Mouse (Mus musculus): ENCODE measurements around the gene Ckb. TPM values are rescaled to one million over a fixed set of nuclear protein-coding genes. Genes with fewer than 3 reads are reported as not detected.

The Ckb gene
- polyA plus RNA-seq, 1 experiment, result 13.2 TPM

GRCm38 (mm10) chr12:111682003-111682402, 9.9 kb upstream of the Ckb start:
- Histone ChIP-seq H3K4me1 (ENCODE audit: control insufficient read depth, insufficient read depth, low read length) (peaks cover 15% of the 10 kb centered on the region), H3K27ac (ENCODE audit: control insufficient read depth, insufficient read depth, low read depth, low read length) (no peak overlapping the region), H3K4me3 (ENCODE audit: control insufficient read depth, low read depth, low read length) (no peak overlapping the region), H3K27me3 (ENCODE audit: control insufficient read depth, insufficient read depth, low read length) (no peaks in the 10 kb centered on the region), H3K36me3 (ENCODE audit: control insufficient read depth, insufficient read depth, low read length) (no peaks in the 10 kb centered on the region)
- TF ChIP-seq POLR2A (IDR thresholded peaks at IDR 0.05; ENCODE audit: control insufficient read depth, low read depth, low read length), result no peak
- TF ChIP-seq CTCF (IDR thresholded peaks at IDR 0.05; ENCODE audit: control insufficient read depth, insufficient read depth, insufficient replicate concordance, low read depth, low read length), result no peak

- TF ChIP-seq POLR2A (IDR thresholded peaks at IDR 0.05; ENCODE audit: control insufficient read depth, low read depth, low read length) (no peak), CTCF (IDR thresholded peaks at IDR 0.05; ENCODE audit: control insufficient read depth, insufficient read depth, insufficient replicate concordance, low read depth, low read length) (no peak)
- Histone ChIP-seq H3K4me3 (ENCODE audit: control insufficient read depth, low read depth, low read length) (no peak overlapping the region), H3K27ac (ENCODE audit: control insufficient read depth, insufficient read depth, low read depth, low read length) (no peak overlapping the region), H3K27me3 (ENCODE audit: control insufficient read depth, insufficient read depth, low read length) (no peaks in the 10 kb centered on the region), H3K4me1 (ENCODE audit: control insufficient read depth, insufficient read depth, low read length) (peaks cover 15% of the 10 kb centered on the region), H3K36me3 (ENCODE audit: control insufficient read depth, insufficient read depth, low read length) (no peaks in the 10 kb centered on the region)
These were observed 9.2 kb upstream of the Ckb start for GRCm38 (mm10) chr12:111681305-111681704.

GRCm38 (mm10) chr12:111680661-111681060, 8.5 kb upstream of the Ckb start:
- H3K4me1 ChIP-seq (ENCODE audit: control insufficient read depth, insufficient read depth, low read length), result peaks cover 15% of the 10 kb centered on the region
- H3K27me3 ChIP-seq (ENCODE audit: control insufficient read depth, insufficient read depth, low read length), result no peaks in the 10 kb centered on the region
- H3K4me3 ChIP-seq (ENCODE audit: control insufficient read depth, low read depth, low read length), result no peak overlapping the region
- H3K36me3 ChIP-seq (ENCODE audit: control insufficient read depth, insufficient read depth, low read length), result no peaks in the 10 kb centered on the region
- TF ChIP-seq POLR2A (IDR thresholded peaks at IDR 0.05; ENCODE audit: control insufficient read depth, low read depth, low read length) (no peak), CTCF (IDR thresholded peaks at IDR 0.05; ENCODE audit: control insufficient read depth, insufficient read depth, insufficient replicate concordance, low read depth, low read length) (no peak)
- H3K27ac ChIP-seq (ENCODE audit: control insufficient read depth, insufficient read depth, low read depth, low read length), result no peak overlapping the region

GRCm38 (mm10) chr12:111678997-111679396, 6.9 kb upstream of the Ckb start:
- H3K27ac ChIP-seq (ENCODE audit: control insufficient read depth, insufficient read depth, low read depth, low read length), result no peak overlapping the region
- TF ChIP-seq POLR2A (IDR thresholded peaks at IDR 0.05; ENCODE audit: control insufficient read depth, low read depth, low read length), result no peak
- no peak for TF ChIP-seq CTCF (IDR thresholded peaks at IDR 0.05; ENCODE audit: control insufficient read depth, insufficient read depth, insufficient replicate concordance, low read depth, low read length)
- no peaks in the 10 kb centered on the region for H3K36me3 ChIP-seq (ENCODE audit: control insufficient read depth, insufficient read depth, low read length)
- peaks cover 15% of the 10 kb centered on the region for H3K4me1 ChIP-seq (ENCODE audit: control insufficient read depth, insufficient read depth, low read length)
- no peaks in the 10 kb centered on the region for H3K27me3 ChIP-seq (ENCODE audit: control insufficient read depth, insufficient read depth, low read length)
- H3K4me3 ChIP-seq (ENCODE audit: control insufficient read depth, low read depth, low read length), result no peak overlapping the region

- Histone ChIP-seq H3K4me1 (ENCODE audit: control insufficient read depth, insufficient read depth, low read length) (peaks cover 15% of the 10 kb centered on the region), H3K27ac (ENCODE audit: control insufficient read depth, insufficient read depth, low read depth, low read length) (no peak overlapping the region), H3K36me3 (ENCODE audit: control insufficient read depth, insufficient read depth, low read length) (no peaks in the 10 kb centered on the region), H3K27me3 (ENCODE audit: control insufficient read depth, insufficient read depth, low read length) (no peaks in the 10 kb centered on the region), H3K4me3 (ENCODE audit: control insufficient read depth, low read depth, low read length) (peak overlapping the region; percentile 99)
- TF ChIP-seq POLR2A (IDR thresholded peaks at IDR 0.05; ENCODE audit: control insufficient read depth, low read depth, low read length) (no peak), CTCF (IDR thresholded peaks at IDR 0.05; ENCODE audit: control insufficient read depth, insufficient read depth, insufficient replicate concordance, low read depth, low read length) (peak; percentile 4; the same call in 1 of the 2 replicates)
These were observed 6.5 kb upstream of the Ckb start for GRCm38 (mm10) chr12:111678670-111678933.

GRCm38 (mm10) chr12:111677882-111678669, 5.9 kb upstream of the Ckb start, which contains the start of gene Trmt61a:
Gene Trmt61a, plus strand, starts transcription at chr12:111678105.
- Histone ChIP-seq H3K27ac (ENCODE audit: control insufficient read depth, insufficient read depth, low read depth, low read length) (peak within 1 kb of the TSS; percentile 88), H3K4me3 (ENCODE audit: control insufficient read depth, low read depth, low read length) (peak within 1 kb of the TSS; percentile 99), H3K4me1 (ENCODE audit: control insufficient read depth, insufficient read depth, low read length) (peaks cover 15% of the 10 kb centered on the region), H3K36me3 (ENCODE audit: control insufficient read depth, insufficient read depth, low read length) (no peaks in the 10 kb centered on the region), H3K27me3 (ENCODE audit: control insufficient read depth, insufficient read depth, low read length) (no peaks in the 10 kb centered on the region)
- TF ChIP-seq POLR2A (IDR thresholded peaks at IDR 0.05; ENCODE audit: control insufficient read depth, low read depth, low read length) (peak; percentile 49), CTCF (IDR thresholded peaks at IDR 0.05; ENCODE audit: control insufficient read depth, insufficient read depth, insufficient replicate concordance, low read depth, low read length) (no peak)

- peak overlapping the region; percentile 88 for H3K27ac ChIP-seq (ENCODE audit: control insufficient read depth, insufficient read depth, low read depth, low read length)
- no peaks in the 10 kb centered on the region for H3K36me3 ChIP-seq (ENCODE audit: control insufficient read depth, insufficient read depth, low read length)
- peaks cover 21% of the 10 kb centered on the region for H3K4me1 ChIP-seq (ENCODE audit: control insufficient read depth, insufficient read depth, low read length)
- no peaks in the 10 kb centered on the region for H3K27me3 ChIP-seq (ENCODE audit: control insufficient read depth, insufficient read depth, low read length)
- TF ChIP-seq CTCF (IDR thresholded peaks at IDR 0.05; ENCODE audit: control insufficient read depth, insufficient read depth, insufficient replicate concordance, low read depth, low read length) (no peak), POLR2A (IDR thresholded peaks at IDR 0.05; ENCODE audit: control insufficient read depth, low read depth, low read length) (no peak)
- peak overlapping the region; percentile 99 for H3K4me3 ChIP-seq (ENCODE audit: control insufficient read depth, low read depth, low read length)
These were observed 5.3 kb upstream of the Ckb start for GRCm38 (mm10) chr12:111677421-111677820.

Measured in testis, adult 2 months (tissue).